ENCODE assay signal across 8 mouse cellular contexts in genomic region chrX:147608660-147609059, GRCm38 (mm10). TPM values are rescaled to one million over a fixed set of nuclear protein-coding genes. Genes with fewer than 3 reads are reported as not detected.
DNase-seq lines count a peak whose midpoint lies in the region; ATAC-seq and TF ChIP-seq lines count a peak whose summit lies in the region.

No protein-coding gene starts in this region.

- ATAC-seq in cerebellum, adult (ENCODE audit: insufficient number of reproducible peaks, low FRiP score, low TSS enrichment), result peak; percentile 66; the same call in 1 of the 2 replicates
- ATAC-seq in forebrain, embryonic 13.5 days, result peak; percentile 79
- peak; percentile 59; the same call in 1 of the 2 replicates for ATAC-seq in neural tube, embryonic 13.5 days (ENCODE audit: low read depth)

- H3K36me3 ChIP-seq in forebrain, embryonic 13.5 days (ENCODE audit: poor library complexity, severe bottlenecking), result no peaks in the 10 kb centered on the region
- H3K36me3 ChIP-seq in kidney, adult 2 months (ENCODE audit: control insufficient read depth, insufficient read depth, low read length), result no peaks in the 10 kb centered on the region
- H3K36me3 ChIP-seq in neural tube, embryonic 13.5 days, result no peaks in the 10 kb centered on the region

- 23% methylated on average over 3 of the region's 3 CpGs for WGBS in forebrain, embryonic 13.5 days
- 9% methylated on average over 3 of the region's 3 CpGs for WGBS in kidney, adult 2 months
- WGBS in neural tube, embryonic 13.5 days, result 15% methylated on average over 3 of the region's 3 CpGs

- peak; percentile 56 for DNase-seq in ovary, postnatal 14 days (ENCODE audit: low spot score)
- no peak for DNase-seq in ovary, postnatal 36 days (ENCODE audit: low spot score)
- peak; percentile 28 for DNase-seq in kidney, adult 2 months
- DNase-seq in left cerebral cortex, postnatal 36 days (ENCODE audit: low spot score in 2 of 2), result peak; percentile 13 to 35
- DNase-seq in thymus, postnatal 0 days (ENCODE audit: low spot score), result no peak

- no peaks in the 10 kb centered on the region for H3K27me3 ChIP-seq in forebrain, embryonic 13.5 days
- no peaks in the 10 kb centered on the region for H3K27me3 ChIP-seq in kidney, adult 2 months (replicated peaks; ENCODE audit: control insufficient read depth, insufficient read depth, low read length)
- H3K27me3 ChIP-seq in neural tube, embryonic 13.5 days, result no peaks in the 10 kb centered on the region

- H3K4me3 ChIP-seq in forebrain, embryonic 13.5 days, result no peak overlapping the region
- no peak overlapping the region for H3K4me3 ChIP-seq in kidney, adult 2 months (ENCODE audit: insufficient read depth, low read depth, low read length)
- H3K4me3 ChIP-seq in neural tube, embryonic 13.5 days, result no peak overlapping the region

- intact Hi-C loops in left cerebral cortex, postnatal 36 days (cut with DNase I), result loop anchor here (10.0 kb wide), 1 partner anchor 554 kb away; no protein-coding TSS in a partner anchor

- H3K4me2 ChIP-seq in forebrain, embryonic 13.5 days, result no peak overlapping the region
- no peak overlapping the region for H3K4me2 ChIP-seq in neural tube, embryonic 13.5 days

- H3K9me3 ChIP-seq in forebrain, embryonic 13.5 days (replicated peaks), result no peaks in the 10 kb centered on the region
- no peaks in the 10 kb centered on the region for H3K9me3 ChIP-seq in neural tube, embryonic 13.5 days

- H3K4me1 ChIP-seq in forebrain, embryonic 13.5 days, result no peaks in the 10 kb centered on the region
- no peaks in the 10 kb centered on the region for H3K4me1 ChIP-seq in kidney, adult 2 months (ENCODE audit: control insufficient read depth, insufficient read depth, low read length)
- H3K4me1 ChIP-seq in neural tube, embryonic 13.5 days (replicated peaks), result no peaks in the 10 kb centered on the region

- TF ChIP-seq CTCF in kidney, adult 2 months (conservative IDR thresholded peaks at IDR 0.05; ENCODE audit: insufficient read depth, insufficient read length, low read depth, low read length), result 0 out of 2 replicates have a peak, but pooled peaks have one; percentile 8

- H3K9ac ChIP-seq in forebrain, embryonic 13.5 days, result no peak overlapping the region
- H3K9ac ChIP-seq in neural tube, embryonic 13.5 days, result no peak overlapping the region

- no peak for TF ChIP-seq POLR2A in kidney, adult 2 months (IDR thresholded peaks at IDR 0.05; ENCODE audit: low read depth, low read length)

- H3K27ac ChIP-seq in forebrain, embryonic 13.5 days, result no peak overlapping the region
- H3K27ac ChIP-seq in kidney, adult 2 months (ENCODE audit: insufficient read depth, low read depth, low read length), result no peak overlapping the region
- no peak overlapping the region for H3K27ac ChIP-seq in neural tube, embryonic 13.5 days (replicated peaks)

RNA-seq across cellular contexts. Expression of gene Lrch2, which starts 54.8 kb away (rescaled TPM):
- polyA plus RNA-seq in forebrain, embryonic 13.5 days (2015; fragmentation: Nextera tagmentation; extraction: Ambion mirVana), result 16.3 and 19.2 TPM in 2 replicates
- 0.15 and 0.23 TPM in 2 replicates for polyA plus RNA-seq in kidney, adult 2 months (2012; rRNA removed)
- 10 to 100 TPM; 23.2 to 26.1 TPM for total RNA-seq in left cerebral cortex, postnatal 36 days (2021)
- polyA plus RNA-seq in neural tube, embryonic 13.5 days (2015; fragmentation: Nextera tagmentation; extraction: Ambion mirVana), result 12.7 and 12.9 TPM in 2 replicates
- polyA plus RNA-seq in thymus, postnatal 0 days (2015; fragmentation: Nextera tagmentation; extraction: Ambion mirVana), result 0.98 and 1.8 TPM in 2 replicates

Comparison
In these comparisons a context has a peak if more than half of its experiments do, and no peak if none do; other contexts are left out.
1. DNase-seq: peak in ovary, postnatal 14 days (single experiment), kidney, adult 2 months (single experiment) and left cerebral cortex, postnatal 36 days (2 of 2); none in ovary, postnatal 36 days (single experiment) and thymus, postnatal 0 days (single experiment).
2. Peak in every context shown above with its lines, with median percentiles within 50 percentile points of each other: ATAC-seq.